Mouse (Mus musculus) intestine, embryonic 16.5 days (tissue): ENCODE results near the gene Slc6a12. TPM values are rescaled to one million over a fixed set of nuclear protein-coding genes. Genes with fewer than 3 reads are reported as not detected.
"Not testable (repeated sequence)": the region's sequence is repeated elsewhere in the genome, so short reads cannot be mapped to it uniquely, and the experiment has no call there.

ENCODE experiments used
- ATAC-seq: fragments of 200-750 bp; cut with Nextera tagmentation; 2 replicates; pipeline ENCODE4 v1.8.0; 2017; ENCODE audit warnings: moderate TSS enrichment, moderate library complexity
- H3K27ac ChIP-seq: fragments of 300-500 bp; sonication (generic); 2 replicates; pipeline ENCODE4 v1.5.1; 2014; ENCODE audit warnings: mild to moderate bottlenecking, low read length
- H3K27me3 ChIP-seq: fragments of 300-500 bp; sonication (generic); replicated peaks from 2 replicates; pipeline ENCODE4 v1.6.1; 2014; ENCODE audit warnings: low read length, control low read depth, mixed read lengths; ENCODE audit not compliant: control insufficient read depth, insufficient read depth
- H3K36me3 ChIP-seq: fragments of 300-500 bp; sonication (generic); 2 replicates; pipeline ENCODE4 v1.6.1; 2014; ENCODE audit warnings: low read length, control low read depth; ENCODE audit not compliant: control insufficient read depth, insufficient read depth
- H3K4me1 ChIP-seq: fragments of 300-500 bp; sonication (generic); 2 replicates; pipeline ENCODE4 v1.6.1; 2014; ENCODE audit warnings: low read length, control low read depth, mixed read lengths; ENCODE audit not compliant: control insufficient read depth, insufficient read depth
- H3K4me2 ChIP-seq: fragments of 300-500 bp; sonication (generic); 2 replicates; pipeline ENCODE4 v1.6.1; 2014; ENCODE audit warnings: low read depth, low read length, control low read depth
- H3K4me3 ChIP-seq: fragments of 300-500 bp; sonication (generic); 2 replicates; pipeline ENCODE4 v1.5.1; 2014; ENCODE audit warnings: mild to moderate bottlenecking, low read length
- H3K9ac ChIP-seq: fragments of 300-500 bp; sonication (generic); 2 replicates; pipeline ENCODE4 v1.6.1; 2014; ENCODE audit warnings: low read depth, low read length
- H3K9me3 ChIP-seq: fragments of 300-500 bp; sonication (generic); 2 replicates; pipeline ENCODE4 v1.6.1; 2016; ENCODE audit warnings: low read length, control low read depth; ENCODE audit not compliant: control insufficient read depth
- WGBS: fragments of 180-500 bp; shearing (Covaris S2); extraction: QIAGEN DNeasy Blood & Tissue Kit; methylation state at CpG from one replicate; pipeline ENCODE4 v1.1.7; 2014; 5-methylcytosine and 5-hydroxymethylcytosine counted together
- polyA plus RNA-seq: library from polyadenylated mRNA; unstranded; fragments of >200 nt; fragmentation: Nextera tagmentation; extraction: Ambion mirVana; gene quantifications from 2 replicates; pipeline ENCODE4 v1.2.1, GENCODE M21; 2015

Slc6a12 gene
- polyA plus RNA-seq, 1 experiment from 2014 or later: 0.22 TPM

DNA sequence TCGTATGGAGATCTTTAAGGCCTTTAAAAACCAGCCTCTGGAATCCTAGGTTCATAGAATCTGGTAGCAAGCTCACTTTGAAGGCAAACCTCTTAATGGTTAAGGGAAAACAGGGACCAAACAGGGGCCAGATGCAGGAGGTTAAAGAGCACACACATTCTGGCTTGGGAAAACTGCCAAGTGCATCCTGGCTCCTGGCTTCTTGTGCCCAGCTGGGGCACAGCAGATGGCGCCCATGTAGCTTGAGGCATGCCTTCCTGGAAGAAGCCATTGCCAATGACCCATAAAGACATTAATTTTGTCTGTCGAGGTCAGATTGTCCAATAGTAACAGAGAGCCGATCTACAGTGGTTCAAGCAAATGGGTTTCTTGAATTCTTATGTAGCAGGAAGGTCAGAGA lies 21.1 kb downstream of the Slc6a12 start:
- Histone ChIP-seq H3K4me3 (no peak overlapping the region), H3K4me1 (no peaks in the 10 kb centered on the region), H3K27ac (no peak overlapping the region), H3K36me3 (no peaks in the 10 kb centered on the region), H3K4me2 (no peak overlapping the region), H3K9ac (no peak overlapping the region), H3K9me3 (no peaks in the 10 kb centered on the region), H3K27me3 (no peaks in the 10 kb centered on the region)
- ATAC-seq: no peak
- 78% methylated on average over 4 of the region's 4 CpGs for WGBS

DNA sequence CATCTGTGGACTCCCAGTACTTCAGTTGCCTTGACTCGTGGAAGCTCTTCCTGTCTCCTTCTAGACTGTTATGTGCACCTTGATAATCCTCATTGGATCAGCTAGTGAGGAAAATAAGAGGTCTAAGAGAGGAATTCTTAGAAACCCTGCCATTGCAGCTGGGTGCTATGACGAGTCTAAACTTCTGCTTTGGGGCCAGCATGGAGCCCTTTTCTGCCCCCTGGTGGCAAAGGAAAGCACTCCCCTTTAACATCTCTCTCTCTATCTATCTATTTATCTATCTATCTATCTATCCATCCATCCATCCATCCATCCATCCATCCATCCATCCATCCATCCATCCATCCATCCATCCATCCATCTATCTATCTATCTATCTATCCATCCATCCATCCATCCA lies 23.7 kb downstream of the Slc6a12 start:
- not testable (repeated sequence) for H3K9ac ChIP-seq, H3K4me3 ChIP-seq, H3K4me1 ChIP-seq, H3K27ac ChIP-seq, H3K9me3 ChIP-seq, ATAC-seq, H3K27me3 ChIP-seq, H3K4me2 ChIP-seq, H3K36me3 ChIP-seq
- 9% methylated on average over 2 of the region's 2 CpGs for WGBS

DNA sequence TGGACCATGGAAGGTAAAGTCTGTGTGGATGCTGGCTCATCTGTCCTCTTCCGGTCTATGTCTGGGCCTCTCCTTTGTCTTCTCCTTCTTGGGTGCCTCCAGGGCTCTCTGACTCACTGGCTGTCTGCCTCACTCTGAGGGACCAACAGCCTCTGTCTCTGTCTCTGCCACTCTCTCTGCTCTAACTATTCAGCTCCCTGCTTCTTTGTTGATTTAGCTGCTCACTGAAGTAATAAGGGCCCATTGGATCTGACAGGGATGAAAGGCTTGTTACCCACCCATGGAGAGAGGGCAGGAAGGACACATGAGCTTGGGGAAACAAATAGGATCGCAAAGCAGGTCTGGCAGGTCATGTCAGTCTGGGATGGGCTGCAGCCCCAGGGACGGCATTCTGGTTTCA lies 24.2 kb downstream of the Slc6a12 start:
- H3K4me2 ChIP-seq: no peak overlapping the region
- no peaks in the 10 kb centered on the region for H3K27me3 ChIP-seq
- H3K9ac ChIP-seq: no peak overlapping the region
- 56% methylated on average over 3 of the region's 3 CpGs for WGBS
- no peaks in the 10 kb centered on the region for H3K9me3 ChIP-seq
- no peaks in the 10 kb centered on the region for H3K4me1 ChIP-seq
- no peak overlapping the region for H3K4me3 ChIP-seq
- H3K36me3 ChIP-seq: no peaks in the 10 kb centered on the region
- H3K27ac ChIP-seq: no peak overlapping the region
- no peak for ATAC-seq

DNA sequence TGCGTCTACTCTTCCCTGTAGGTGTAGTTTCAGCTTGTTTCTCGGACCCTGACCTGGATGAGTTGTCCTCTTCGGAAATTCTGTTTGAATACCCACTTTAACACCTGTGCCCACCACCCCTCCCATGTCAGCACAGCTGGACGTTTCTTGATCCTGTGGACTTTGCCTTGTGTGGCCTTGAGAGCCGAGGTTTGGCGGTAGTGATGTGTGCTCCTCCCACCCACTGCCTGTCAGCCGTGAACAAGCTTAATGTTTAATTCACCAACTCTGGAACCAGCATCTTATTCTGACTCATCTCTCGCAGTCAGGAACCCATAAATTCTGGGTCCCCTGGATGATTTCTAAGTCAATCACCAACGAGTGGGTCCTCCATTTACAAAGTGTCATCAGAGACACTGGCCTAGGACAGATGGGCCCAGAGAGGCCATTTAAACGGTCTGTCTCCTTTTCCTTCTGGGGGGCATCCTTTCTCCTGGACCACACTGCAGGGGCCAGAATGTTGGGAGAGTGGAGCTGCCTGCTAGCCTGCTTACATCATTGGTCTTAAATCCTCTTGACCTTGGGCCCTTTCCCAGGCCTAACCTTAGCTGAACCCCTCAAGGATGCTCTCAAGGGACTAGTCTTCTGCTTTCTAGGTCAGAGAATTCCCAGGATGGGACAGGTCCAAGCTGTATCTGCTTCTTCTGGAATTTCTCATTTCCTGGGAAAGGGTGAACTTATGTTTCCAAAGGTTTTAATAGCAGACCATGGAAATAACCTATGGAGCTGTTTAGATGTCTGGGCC lies 28.5 kb downstream of the Slc6a12 start:
- 45% methylated on average over 10 of the region's 10 CpGs for WGBS
- H3K9me3 ChIP-seq: no peaks in the 10 kb centered on the region
- no peaks in the 10 kb centered on the region for H3K36me3 ChIP-seq
- H3K4me3 ChIP-seq: no peak overlapping the region
- no peaks in the 10 kb centered on the region for H3K27me3 ChIP-seq
- no peaks in the 10 kb centered on the region for H3K4me1 ChIP-seq
- no peak overlapping the region for H3K27ac ChIP-seq
- ATAC-seq: no peak
- H3K9ac ChIP-seq: no peak overlapping the region
- no peak overlapping the region for H3K4me2 ChIP-seq

DNA sequence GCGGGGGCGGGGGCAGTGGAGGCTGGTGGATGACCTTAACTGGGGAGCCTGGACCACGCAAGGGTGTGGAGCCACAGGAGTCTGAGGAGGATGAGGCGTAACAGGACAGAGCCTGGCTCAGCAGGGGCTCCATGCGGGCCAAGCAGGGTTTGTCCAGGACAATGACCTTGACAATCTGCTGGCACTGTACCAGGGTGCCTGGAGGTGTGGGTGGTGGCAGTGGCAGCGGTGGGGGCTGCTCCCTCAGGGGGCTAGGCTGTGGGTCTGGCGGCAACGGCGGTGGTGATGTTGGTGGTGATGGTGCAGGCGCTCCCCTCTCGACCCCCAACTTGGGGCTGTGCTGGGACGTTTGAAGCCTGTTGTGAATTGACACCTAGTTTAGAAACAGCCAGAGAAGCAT lies 33.3 kb downstream of the Slc6a12 start:
- H3K4me1 ChIP-seq: no peaks in the 10 kb centered on the region
- no peaks in the 10 kb centered on the region for H3K9me3 ChIP-seq
- no peak for ATAC-seq
- no peak overlapping the region for H3K9ac ChIP-seq
- H3K4me2 ChIP-seq: no peak overlapping the region
- 58% methylated on average over 12 of the region's 12 CpGs for WGBS
- H3K4me3 ChIP-seq: no peak overlapping the region
- no peak overlapping the region for H3K27ac ChIP-seq
- H3K36me3 ChIP-seq: no peaks in the 10 kb centered on the region
- H3K27me3 ChIP-seq: no peaks in the 10 kb centered on the region

DNA sequence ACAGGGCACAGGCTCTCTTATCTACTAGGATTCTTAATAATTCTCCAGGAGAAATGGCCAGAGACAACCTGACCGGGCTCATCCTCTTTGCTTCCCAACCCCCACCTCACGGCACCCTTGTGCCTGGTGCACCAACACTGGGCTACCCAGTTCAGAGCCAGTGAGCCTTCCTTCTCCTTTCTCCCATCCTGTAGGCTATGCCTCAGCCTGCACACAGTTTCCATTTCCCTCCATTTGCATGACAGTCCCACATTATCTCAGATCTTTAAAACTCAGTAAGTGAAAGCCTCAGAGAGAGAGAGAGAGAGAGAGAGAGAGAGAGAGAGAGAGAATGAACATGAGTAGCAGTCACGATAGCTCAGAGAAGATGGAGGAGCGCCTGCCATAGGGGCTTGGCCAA lies 35.4 kb downstream of the Slc6a12 start:
- Histone ChIP-seq H3K9ac (no peak overlapping the region), H3K4me3 (no peak overlapping the region), H3K27me3 (no peaks in the 10 kb centered on the region), H3K4me2 (no peak overlapping the region), H3K4me1 (no peaks in the 10 kb centered on the region), H3K36me3 (no peaks in the 10 kb centered on the region), H3K9me3 (no peaks in the 10 kb centered on the region), H3K27ac (no peak overlapping the region)
- ATAC-seq: no peak
- 55% methylated on average over 4 of the region's 4 CpGs for WGBS

DNA sequence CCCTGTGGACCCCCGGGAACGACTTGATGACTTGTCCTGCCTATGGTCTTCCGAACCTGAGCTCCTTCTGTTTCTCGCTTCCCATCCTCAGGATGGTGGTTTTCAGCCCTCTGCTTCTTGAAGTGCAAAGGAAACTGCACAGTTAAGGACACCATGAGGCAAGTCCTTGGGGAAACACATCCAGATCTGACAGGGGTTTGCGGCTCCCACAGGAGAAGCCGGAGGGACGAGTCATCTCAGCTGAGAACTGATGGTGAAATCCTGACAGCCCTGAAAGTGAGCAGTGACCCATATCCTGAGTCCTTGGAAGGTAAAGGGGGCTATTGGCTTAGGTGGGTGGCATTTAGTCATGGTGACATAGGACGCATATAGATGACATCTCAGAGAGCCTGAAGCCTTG lies 37.7 kb downstream of the Slc6a12 start:
- Histone ChIP-seq H3K27me3 (no peaks in the 10 kb centered on the region), H3K9me3 (no peaks in the 10 kb centered on the region), H3K36me3 (no peaks in the 10 kb centered on the region), H3K4me3 (no peak overlapping the region), H3K4me2 (no peak overlapping the region), H3K27ac (no peak overlapping the region), H3K4me1 (no peaks in the 10 kb centered on the region), H3K9ac (no peak overlapping the region)
- WGBS: 79% methylated on average over 8 of the region's 8 CpGs
- ATAC-seq: no peak

DNA sequence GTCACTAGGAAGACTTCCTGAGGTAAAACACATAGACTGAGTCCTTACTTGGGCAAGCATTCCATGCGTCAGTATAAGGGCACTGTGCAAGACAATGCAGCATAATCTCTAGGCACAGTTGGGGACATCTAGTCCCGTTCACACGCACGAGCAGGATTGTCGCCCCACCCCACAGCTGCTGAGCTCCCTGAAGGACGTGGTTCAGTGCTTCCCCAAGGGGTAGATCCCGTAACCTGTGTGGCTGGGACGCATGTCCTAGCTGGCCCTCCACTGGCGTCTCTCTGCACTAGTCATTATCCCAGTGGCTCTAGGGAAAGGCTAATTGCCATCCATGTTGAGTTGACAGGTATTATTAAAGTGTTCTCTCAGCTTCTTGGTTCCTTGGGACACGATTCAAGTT lies 39.2 kb downstream of the Slc6a12 start:
- no peaks in the 10 kb centered on the region for H3K36me3 ChIP-seq
- no peaks in the 10 kb centered on the region for H3K9me3 ChIP-seq
- 61% methylated on average over 10 of the region's 10 CpGs for WGBS
- no peak overlapping the region for H3K9ac ChIP-seq
- H3K4me1 ChIP-seq: no peaks in the 10 kb centered on the region
- no peak overlapping the region for H3K4me3 ChIP-seq
- no peak for ATAC-seq
- no peak overlapping the region for H3K27ac ChIP-seq
- no peaks in the 10 kb centered on the region for H3K27me3 ChIP-seq
- no peak overlapping the region for H3K4me2 ChIP-seq

DNA sequence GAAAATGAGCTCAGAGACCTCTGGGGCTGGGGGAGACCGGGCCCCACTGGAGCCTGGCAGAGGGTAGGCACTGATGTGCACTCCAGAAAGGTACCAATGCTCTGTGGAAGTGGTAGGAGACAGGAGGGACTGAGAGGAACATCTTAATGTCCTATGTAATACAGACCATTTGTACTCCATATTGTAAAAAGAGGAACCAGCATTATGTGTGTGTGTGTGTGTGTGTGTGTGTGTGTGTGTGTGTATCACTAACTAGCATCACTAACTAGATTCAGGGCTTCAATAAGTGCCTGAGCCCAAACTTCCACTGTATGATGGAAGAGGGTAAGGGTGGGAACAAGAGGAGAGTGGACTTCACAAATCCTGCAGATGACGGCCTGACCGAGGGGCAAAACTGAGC lies 42.5 kb downstream of the Slc6a12 start:
- WGBS: 72% methylated on average over 3 of the region's 3 CpGs
- Histone ChIP-seq H3K4me3 (no peak overlapping the region), H3K4me2 (no peak overlapping the region), H3K9me3 (no peaks in the 10 kb centered on the region), H3K27ac (no peak overlapping the region), H3K27me3 (no peaks in the 10 kb centered on the region), H3K4me1 (no peaks in the 10 kb centered on the region), H3K9ac (no peak overlapping the region), H3K36me3 (no peaks in the 10 kb centered on the region)
- no peak for ATAC-seq
